Comparison of ENCODE assay signal across 19 mouse cellular contexts in the genomic region with DNA sequence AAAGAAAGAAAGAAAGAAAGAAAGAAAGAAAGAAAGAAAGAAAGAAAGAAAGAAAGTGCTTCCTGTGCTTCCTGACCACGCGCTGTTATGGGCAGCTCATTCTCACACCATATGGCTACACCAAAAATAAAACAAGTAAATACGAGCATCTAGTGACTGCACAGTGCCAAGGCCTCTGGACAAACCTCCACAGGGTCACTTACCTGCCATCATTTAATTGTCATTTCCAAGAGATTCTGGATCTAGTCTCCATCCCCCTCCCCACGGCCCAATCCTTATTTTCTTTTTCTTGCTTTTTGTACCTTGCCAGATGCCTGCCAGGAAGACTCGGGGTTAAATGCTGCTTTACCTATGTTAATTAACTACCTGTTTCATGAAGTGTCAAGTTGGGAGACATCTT.
DNase-seq lines count a peak whose midpoint lies in the region; ATAC-seq and TF ChIP-seq lines count a peak whose summit lies in the region.
"Had no signal": no experiment of that assay in that cellular context is flagged by ENCODE, and none has a peak within 500 bp of the region (broad histone marks: within the 10 kb centered on the region; RNA-seq: fewer than 3 reads in every experiment).

No protein-coding gene starts in this region.

- WGBS in cerebellum, adult 2 months: 20% methylated on average over 5 of the region's 5 CpGs

- intact Hi-C loops in left cerebral cortex, adult 2 months (cut with DNase I): no loop called here

- no peak for DNase-seq in left cerebral cortex, adult 2 months (ENCODE audit: extremely low spot score in 1 of 2, low spot score in 2 of 2)
- DNase-seq in left cerebral cortex, adult 9 months (ENCODE audit: low spot score in 2 of 2): no peak
- peak; percentile 39 for DNase-seq in cerebellum, adult 11 months
- DNase-seq in cerebellum, adult 2 months: peak; percentile 63 to 85
- peak; percentile 58 to 62 for DNase-seq in cerebellum, postnatal 25 days
- no peak for DNase-seq in testis, postnatal 10 days (ENCODE audit: low spot score)
- no peak for DNase-seq in spleen, postnatal 10 days (ENCODE audit: low spot score in 2 of 2)
- DNase-seq: adrenal gland, postnatal 10 days; embryo, embryonic 11 days; gastrocnemius, adult 2 months; heart, postnatal 14 days had no signal

- H3K27ac ChIP-seq in left cerebral cortex, adult 2 months: peak overlapping the region; percentile 47; the same call in 1 of the 2 replicates
- peak overlapping the region; percentile 91 for H3K27ac ChIP-seq in cerebellum, adult 2 months (ENCODE audit: insufficient read depth, low read length)
- H3K27ac ChIP-seq: embryonic facial prominence, embryonic 15.5 days; forebrain, embryonic 10.5 days; gastrocnemius, adult 2 months; heart, embryonic 15.5 days; hindbrain, embryonic 14.5 days; intestine, embryonic 15.5 days had no signal

- H3K27me3 ChIP-seq in cerebellum, adult 2 months (ENCODE audit: control insufficient read depth, insufficient read depth, low read length): no peaks in the 10 kb centered on the region
- H3K27me3 ChIP-seq: embryonic facial prominence, embryonic 15.5 days; intestine, embryonic 15.5 days had no signal

- no peak overlapping the region for H3K4me3 ChIP-seq in left cerebral cortex, adult 2 months
- H3K4me3 ChIP-seq in cerebellum, adult 2 months (replicated peaks; ENCODE audit: insufficient read depth, low read depth, low read length): no peak overlapping the region
- H3K4me3 ChIP-seq: embryonic facial prominence, embryonic 15.5 days; erythroblast, embryonic 14.5 days; forebrain, embryonic 10.5 days; gastrocnemius, adult 2 months; heart, embryonic 15.5 days; intestine, embryonic 15.5 days had no signal

- peaks cover 11% of the 10 kb centered on the region for H3K4me1 ChIP-seq in cerebellum, adult 2 months (ENCODE audit: control insufficient read depth, insufficient read depth, low read length)
- H3K4me1 ChIP-seq: embryonic facial prominence, embryonic 15.5 days; heart, embryonic 15.5 days; intestine, embryonic 15.5 days had no signal

- TF ChIP-seq CTCF in left cerebral cortex, adult 2 months (IDR thresholded peaks at IDR 0.05): no peak
- no peak for TF ChIP-seq CTCF in cerebellum, adult 2 months (IDR thresholded peaks at IDR 0.05; ENCODE audit: borderline replicate concordance, insufficient read depth, low read depth, low read length)

- TF ChIP-seq POLR2A in cerebellum, adult 2 months (IDR thresholded peaks at IDR 0.05; ENCODE audit: borderline replicate concordance, insufficient read depth, low read length): no peak

- ATAC-seq in activated CD4-positive, CD25-positive, alpha-beta regulatory T cell, adult 4 months: no peak
- ATAC-seq: forebrain, embryonic 14.5 days; intestine, embryonic 15.5 days had no signal

Comparison
In these comparisons a context has a peak if more than half of its experiments do, and no peak if none do; other contexts are left out.
1. DNase-seq: peak in cerebellum, adult 11 months (single experiment), cerebellum, adult 2 months (2 of 2) and cerebellum, postnatal 25 days (2 of 2); none in left cerebral cortex, adult 2 months (0 of 2), left cerebral cortex, adult 9 months (0 of 2), testis, postnatal 10 days (single experiment) and spleen, postnatal 10 days (0 of 2).